Mouse (Mus musculus): Measurements from ENCODE around the gene Cog7.
A peak's percentile ranks its signal among the peaks of the same experiment; 100 is the strongest.

Gene Cog7

DNA sequence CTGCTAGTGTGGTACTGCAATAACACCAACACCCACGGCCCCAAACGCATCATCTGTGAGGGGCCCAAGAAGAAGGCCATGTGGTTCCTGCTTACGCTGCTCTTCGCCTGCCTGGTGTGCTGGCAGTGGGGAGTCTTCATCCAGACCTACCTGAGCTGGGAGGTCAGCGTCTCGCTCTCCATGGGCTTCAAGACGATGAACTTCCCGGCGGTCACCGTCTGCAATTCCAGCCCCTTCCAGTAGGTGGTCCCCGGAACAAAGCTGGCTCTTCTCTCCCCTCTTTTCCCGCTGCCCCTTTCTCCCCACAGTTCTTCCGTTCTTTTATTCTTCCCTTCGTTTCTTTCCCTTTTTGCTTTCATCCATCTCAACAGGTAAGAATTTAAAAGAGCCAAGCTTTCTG is 82.2 kb downstream of the Cog7 start:
- ATAC-seq (ENCODE audit: low TSS enrichment): peak; percentile 67

DNA sequence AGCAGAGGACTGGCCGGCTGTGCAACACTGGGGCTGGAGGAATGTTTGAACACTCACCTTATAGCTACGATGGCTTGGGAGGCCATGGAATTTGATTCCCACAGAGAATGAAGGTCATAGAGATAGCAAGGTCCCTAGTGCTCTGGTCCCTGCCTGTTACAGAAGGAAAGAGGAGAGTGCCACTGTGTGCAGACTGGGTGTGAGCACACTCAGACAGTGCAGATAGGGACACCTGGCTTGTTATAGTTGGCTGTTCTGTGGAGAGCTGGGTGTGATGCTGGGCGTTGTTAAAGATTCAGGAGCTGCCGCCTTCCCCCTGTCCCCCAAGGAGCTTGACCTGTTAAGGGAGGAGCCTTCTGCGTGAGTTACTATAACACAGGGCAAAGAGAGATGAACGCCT is 84.8 kb downstream of the Cog7 start:
- no peak for ATAC-seq (ENCODE audit: low TSS enrichment)

DNA sequence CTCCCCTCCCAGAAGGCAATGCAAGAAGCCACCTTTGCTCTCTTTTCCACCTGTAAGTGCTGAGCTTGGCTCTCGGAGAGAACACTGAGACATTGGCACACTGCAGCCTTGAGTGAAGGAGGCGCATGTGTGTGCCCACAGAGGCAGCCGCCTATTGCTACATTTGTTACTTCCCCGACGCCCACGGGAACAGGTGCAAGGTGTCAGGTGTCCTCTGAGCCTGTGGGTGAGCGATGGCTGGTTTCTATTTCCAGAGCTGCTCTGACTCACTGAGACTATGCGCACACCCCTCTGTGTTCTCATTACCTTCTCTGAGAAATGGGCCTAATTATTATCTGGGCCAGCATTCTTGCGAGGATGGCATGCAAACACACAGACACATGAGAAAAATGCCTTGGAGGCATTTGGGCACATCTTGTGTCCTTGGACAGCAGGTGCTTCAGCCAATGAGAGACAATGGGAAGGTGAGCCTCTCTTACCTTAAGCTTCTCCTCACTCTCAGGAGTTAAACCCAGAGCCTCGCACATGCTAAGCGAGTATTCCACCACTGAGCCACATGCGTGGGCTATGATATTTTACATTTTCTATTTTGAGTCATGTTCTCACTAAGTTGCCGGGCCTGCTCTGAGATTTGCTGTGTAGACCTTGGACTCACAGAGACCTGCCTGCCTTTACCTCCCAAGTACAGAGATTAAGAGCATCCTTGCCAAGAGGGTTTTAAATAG is 90.7 kb downstream of the Cog7 start:
- ATAC-seq (ENCODE audit: low TSS enrichment): peak; percentile 94

DNA sequence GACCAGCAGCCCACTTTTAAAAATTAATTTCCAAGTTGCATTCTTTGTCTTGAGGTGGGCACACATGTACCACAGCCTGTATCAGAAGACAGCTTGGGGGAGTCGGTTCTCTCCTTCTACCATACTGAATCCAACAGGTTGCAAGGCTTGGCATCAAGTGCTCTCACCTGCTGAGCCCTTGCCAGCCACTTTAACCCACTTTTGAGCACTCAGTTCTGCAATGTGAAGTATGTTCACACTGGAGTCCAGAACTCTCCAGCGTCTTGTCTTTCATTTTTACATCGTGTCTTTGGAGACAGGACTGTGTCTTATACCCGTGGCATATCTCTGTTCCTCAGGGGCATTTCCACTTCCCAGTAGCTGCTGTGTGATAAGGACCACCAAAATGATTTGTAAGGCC is 101.3 kb downstream of the Cog7 start:
- ATAC-seq (ENCODE audit: low TSS enrichment): no peak

DNA sequence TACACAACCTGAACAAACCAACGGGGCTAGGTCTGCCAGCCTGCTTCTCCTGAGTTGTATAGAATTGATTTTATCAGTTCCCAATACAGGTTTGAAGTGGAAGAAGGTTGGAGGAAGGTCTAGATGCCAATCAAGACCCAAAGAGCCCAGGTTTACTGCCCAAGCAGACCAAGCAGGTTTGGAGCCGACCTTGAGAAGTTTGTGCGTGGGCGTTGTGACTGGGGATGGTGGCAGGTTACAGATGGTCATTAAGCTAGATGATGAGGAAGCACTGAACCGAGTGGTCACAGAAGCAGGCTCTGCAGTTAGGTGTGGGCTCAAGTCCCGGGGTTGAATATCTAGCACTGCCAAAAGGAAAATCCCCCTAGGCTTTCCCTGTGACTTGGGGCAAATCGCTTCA is 106.7 kb downstream of the Cog7 start:
- no peak for ATAC-seq (ENCODE audit: low TSS enrichment)

DNA sequence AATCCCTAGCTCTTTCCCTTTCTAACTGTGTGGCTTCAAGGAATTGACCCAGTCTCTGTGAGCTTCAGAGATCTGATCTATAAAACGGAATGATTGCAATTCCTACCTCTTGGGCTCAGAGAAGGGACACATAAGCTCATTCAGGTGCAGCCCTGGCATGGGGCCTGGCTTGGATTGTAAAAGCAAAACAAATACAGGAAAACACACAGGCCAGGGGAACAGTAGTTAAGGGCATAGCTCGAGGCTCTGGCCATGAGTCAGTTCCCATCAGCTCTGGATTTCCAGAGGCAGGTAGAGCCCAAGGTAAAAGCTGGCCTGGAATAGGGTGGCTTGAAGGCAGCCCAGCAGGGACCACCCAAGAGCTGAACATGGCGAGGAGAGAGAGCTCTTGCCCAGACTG is 107.5 kb downstream of the Cog7 start:
- ATAC-seq (ENCODE audit: low TSS enrichment): no peak

DNA sequence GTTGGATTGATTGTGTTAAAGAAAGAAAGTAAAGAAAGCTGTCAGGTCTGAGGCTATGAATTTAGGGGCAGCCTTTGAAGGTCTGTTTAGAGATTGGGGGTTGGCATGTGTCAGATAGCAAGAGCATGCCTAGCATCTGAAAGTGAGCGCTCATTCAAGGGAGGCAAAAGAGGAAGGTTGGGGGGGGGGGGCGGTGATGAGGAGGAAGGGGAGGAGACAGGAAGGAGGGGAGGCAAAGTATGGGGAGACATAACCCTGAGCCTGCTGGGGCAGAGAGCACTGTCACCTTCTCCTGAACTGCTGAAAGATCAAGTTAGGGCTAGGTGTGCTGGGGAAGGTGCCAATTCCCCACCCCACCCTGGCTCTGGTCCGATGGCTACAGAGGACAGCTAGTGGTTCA is 109.9 kb downstream of the Cog7 start:
- no peak for ATAC-seq (ENCODE audit: low TSS enrichment)

DNA sequence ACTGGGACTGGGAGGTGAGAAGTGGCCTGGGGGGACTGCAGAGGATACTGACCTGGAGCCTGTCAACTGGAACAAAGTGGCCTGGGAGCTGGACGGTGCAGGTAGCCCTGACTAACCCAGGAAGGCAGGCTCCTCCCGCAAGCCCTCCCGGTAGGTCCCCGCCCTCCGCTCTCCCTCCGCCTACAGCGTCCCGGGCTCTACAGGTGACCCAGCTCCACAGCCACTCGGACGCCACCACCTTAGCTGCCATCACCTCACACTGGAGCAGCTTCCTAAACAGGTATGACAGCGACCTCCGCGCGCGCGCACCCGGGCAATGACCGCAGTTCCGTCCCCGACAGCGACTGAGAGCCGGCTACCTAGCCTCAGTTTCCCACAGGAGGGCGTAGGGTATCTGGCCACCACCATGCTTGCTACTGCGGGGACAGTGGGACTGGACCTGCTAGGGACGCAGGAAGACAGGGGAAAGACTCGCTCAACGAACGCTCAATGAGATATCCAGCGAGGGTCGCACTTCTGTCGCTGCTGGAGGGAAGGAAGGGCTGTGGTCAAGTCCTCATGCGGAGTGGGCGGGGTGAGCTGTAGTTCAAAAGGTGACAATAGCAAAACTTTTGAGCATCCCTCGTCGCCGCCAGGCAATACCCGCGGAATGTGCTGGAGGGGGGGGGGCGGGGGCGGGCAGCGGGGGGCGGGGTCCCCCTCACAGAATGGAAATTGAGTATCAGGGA is 116.5 kb downstream of the Cog7 start, which contains the start of gene Scnn1b:
Gene Scnn1b, plus strand, starts transcription at position 181 of the 728 bp plus-strand sequence.
- ATAC-seq (ENCODE audit: low TSS enrichment): no peak

DNA sequence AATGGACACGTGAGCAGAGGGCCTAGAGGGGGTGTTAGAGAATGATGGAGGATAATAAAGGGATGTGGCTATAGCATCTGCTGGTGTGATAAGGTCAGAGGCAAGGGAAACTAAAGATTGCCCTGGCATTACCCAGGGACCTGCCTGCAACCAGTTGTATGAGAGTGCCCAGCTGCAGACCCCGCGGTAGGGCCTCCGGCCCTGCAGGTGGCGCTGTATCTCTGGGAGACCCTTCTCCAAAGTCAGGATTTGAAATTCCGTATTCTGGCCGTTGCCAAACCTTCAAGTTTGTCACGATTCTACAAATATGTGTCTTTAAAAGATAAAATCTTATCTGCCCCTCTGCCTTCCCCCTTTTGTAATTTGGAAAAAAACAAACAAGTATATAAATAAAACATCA is 122.6 kb downstream of the Cog7 start:
- no peak for ATAC-seq (ENCODE audit: low TSS enrichment)

DNA sequence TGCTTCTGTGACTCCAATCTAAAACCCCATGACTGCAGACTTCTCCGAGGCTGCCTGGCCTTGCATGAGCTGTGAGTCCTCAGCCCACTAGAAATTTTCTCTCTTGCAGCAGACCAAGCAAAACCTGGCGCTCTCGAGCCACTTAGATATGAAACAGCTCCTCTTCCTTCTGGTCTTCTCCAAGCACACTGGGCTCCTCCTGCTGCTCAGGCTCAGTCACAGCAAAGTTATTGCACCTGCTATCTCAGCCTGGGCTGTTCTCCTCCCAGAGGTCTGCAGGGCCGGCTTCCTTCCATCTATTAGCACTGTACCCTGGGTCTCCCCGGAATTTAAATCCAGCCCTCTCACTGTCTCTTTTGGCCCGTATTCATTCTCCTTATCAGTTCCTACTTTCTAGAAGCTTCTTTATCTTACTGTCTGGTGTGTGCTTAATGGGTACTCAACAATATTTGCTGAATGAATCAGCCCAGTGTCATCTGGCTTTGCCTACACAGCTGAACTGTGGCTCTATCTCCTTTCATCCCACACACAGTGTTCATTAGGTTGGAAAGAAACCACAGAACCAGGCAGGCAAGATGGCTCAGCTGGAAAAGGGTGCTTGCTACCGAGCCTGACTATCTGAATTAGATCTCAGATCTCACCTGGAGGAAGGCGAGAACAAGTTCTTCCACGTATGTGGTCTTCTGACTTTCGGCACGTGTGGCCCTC is 124.2 kb downstream of the Cog7 start:
- no peak for ATAC-seq (ENCODE audit: low TSS enrichment)

DNA sequence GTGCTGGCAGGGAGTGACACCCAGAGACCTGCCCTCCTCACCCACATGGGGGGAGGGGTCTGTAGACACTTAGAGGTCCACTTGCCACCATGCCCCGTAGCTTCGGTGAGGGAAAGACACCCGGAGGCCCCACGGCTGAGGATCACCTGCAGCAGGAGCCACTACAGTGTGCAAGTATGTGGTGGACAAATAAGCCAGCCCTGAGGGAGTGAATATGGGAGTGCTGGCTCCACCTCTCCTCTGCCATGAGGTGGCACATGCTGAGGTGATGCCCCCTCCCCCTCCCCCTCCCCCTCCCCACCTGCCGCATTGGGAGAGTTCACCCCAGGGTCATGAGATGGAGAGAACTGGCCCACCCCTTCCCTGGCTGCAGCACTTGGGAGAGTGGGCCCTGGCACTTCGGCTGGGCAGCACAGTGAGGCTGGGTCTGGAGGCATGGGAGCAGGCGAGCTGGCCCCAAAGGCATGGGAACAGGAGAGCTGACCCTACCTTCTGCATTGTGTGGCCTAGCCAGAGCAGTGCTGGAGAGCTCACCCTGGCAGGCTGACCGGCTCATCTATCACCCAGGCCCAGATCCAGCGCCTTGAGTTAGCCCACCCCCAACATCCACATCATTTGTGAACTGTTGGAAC is 132.9 kb downstream of the Cog7 start:
- ATAC-seq (ENCODE audit: low TSS enrichment): no peak

DNA sequence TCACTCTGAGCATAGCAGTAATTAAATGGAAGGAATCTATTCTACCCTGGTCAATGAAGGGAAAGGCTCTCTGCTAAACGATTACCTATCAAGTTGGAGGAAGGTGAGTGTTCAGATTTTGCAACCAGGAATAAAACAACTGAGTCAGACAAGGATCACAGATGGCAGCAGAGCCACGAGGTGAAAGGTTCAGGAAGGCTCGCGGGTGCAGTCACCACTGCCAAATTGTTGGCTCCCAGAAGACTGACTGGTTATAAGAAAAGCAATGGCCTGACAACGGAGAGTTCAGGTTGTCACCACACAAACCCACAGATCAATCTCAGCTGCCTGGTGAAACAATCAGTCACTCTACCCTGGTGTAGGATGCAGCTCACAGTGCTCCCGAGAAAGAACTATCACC is 135.5 kb downstream of the Cog7 start:
- ATAC-seq (ENCODE audit: low TSS enrichment): no peak

DNA sequence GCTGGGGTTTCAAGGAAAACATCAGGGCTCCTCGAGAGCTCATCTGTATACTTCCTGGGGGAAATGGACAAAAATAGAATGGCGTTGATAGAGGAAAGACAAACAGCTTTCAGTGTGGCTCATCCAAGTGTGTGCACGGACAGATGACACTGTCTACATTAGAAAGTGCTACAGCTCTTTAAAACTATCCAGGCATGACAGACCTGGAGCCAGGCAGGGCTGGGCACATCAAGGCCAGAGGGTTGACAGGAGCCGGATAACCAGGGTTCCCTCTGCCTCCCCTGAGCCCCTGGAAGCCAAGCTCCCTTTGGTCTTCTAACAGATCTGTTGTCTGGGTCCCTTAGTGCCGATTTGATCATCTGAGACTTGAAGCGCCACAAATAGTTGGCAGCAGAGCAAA is 139.3 kb downstream of the Cog7 start:
- no peak for ATAC-seq (ENCODE audit: low TSS enrichment)

DNA sequence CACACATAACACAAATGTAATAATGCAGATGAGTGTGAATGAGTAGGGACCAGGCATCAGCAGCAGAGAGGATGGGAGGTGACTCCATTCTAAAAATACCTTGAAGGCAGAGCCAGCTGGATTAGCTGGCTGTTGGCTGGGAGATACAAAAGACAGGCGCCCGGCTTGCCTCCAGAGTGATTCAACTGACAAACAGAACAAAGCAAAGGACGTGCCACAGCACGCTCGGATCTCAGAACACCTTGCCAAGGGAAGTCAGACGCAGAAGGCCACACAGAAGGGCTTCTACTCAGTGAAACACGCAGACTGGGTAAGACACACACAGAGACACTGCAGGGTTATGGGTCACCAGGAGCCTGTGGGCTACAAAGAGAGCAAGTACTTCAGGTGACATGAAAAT is 140.7 kb downstream of the Cog7 start:
- peak; percentile 62 for ATAC-seq (ENCODE audit: low TSS enrichment)

DNA sequence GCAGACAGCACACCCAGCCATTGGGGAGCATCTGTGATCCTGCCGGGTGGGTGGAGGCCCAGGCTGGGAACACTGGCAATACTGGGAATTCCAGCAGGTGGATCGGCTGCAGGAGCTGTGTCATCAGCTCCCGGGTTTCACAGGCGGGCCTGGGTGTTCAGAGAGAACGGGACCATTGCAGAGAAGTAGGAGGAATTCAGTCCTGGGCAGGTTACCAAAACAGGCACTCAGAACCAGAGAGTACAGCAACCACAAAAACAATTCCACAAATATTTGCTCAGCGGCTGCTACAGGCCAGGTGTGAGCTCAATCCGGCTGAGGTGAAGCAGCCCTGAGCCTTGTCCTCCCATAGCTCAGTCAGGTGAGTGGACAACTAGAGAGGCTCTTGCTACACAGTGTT is 144.7 kb downstream of the Cog7 start:
- ATAC-seq (ENCODE audit: low TSS enrichment): peak; percentile 74; the same call in 1 of the 2 replicates

DNA sequence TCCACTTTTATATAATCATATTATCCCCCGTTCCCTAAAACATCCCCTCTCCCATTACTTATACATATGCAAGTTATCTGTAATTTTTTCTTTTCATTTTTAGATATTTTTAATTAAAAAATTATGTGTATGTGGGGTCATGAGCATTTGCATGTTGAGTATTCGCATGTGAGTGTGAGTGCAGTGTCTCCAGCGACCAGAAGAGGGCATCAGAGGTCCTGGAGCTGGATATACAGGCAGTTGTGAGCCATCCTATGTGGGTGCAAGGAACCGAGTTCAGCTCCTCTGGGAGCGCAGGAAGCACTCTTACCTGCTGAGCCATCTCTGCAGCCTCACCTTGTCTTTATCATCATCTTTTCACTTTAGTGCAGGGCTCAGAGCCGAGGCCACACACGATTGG is 146.1 kb downstream of the Cog7 start:
- no peak for ATAC-seq (ENCODE audit: low TSS enrichment)

All from frontal cortex, adult (tissue).